Mouse (Mus musculus): ENCODE results near the gene Atg3.

The Atg3 gene

GRCm38 (mm10) chr16:45158522-45159388 lies at the start of gene Atg3, which contains the start of gene Slc35a5:
Gene Atg3 (plus strand): TSS chr16:45158785.
Gene Slc35a5 (minus strand): TSS chr16:45158706.
- DNase-seq (ENCODE audit: low read depth) = peak; percentile 99

DNA sequence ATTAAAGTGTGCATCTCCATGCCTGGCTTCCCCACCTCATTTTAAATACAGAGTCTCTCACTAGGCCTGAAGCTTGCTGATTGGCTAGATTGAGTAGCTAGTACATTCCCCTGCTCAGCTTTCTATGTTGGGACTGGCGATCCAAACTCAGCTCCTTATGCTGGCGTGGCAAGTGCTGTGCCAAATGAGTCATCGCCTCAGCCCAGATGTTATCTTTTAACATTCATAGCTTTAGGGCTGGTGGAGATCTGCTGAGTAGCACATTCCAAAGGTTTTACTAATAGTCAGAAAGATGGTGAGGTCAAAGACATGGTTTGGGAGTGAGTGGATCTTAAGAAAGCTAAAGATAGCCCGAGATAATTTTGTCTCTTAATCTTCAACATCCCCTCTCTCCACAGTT lies 48.1 kb upstream of the Atg3 start:
- peak; percentile 92 for DNase-seq (ENCODE audit: low read depth)

GRCm38 (mm10) chr16:45117200-45117599 lies 41.4 kb upstream of the Atg3 start:
- DNase-seq (ENCODE audit: low read depth) = peak; percentile 59

DNA sequence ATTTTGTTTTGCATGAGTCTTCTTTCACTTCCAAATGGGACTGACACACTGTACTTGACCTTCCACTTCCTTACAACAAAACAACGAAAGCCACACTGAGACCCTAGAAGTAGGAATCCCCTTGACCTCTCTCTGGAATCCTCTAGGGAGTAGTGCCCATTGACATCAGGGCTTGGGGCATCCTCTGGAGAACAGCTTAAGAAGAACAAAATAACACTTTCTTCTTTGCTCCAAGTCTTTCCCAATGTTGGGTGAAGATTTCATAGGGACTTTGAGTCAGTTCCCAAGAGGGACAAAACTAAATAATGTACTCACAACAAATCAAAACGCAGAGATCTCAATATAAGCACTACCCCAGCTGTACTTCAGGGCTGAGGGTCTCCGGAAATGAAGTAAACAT lies 39.8 kb upstream of the Atg3 start:
- DNase-seq (ENCODE audit: low read depth) = no peak

DNA sequence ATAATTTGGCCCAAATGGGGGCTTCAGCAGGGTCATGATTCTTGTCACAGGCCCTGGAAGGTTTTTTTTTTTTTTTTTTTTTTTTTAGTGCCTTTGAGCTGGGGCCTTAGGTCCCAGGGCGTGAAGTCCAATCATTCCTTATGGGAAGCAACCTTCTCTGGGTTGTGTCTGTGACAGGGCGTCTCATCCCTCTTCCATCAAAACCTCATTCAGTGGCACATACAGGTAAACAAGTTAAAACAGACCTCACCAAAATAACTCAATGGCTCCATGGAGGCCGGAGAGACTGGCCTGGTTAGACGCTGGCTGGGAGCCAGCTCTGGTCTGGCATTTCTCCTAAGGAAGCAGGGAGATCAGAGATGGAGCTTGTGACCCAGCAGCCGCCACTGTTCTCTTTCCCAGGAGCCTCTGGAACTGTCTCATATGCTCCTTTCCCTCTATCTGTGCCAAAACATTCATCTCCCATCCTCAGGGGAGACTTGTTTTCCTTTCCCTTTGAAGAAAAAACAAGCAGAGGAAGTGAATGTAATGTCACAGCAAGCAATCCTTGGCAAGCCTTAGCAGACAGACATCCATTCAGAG lies 37.6 kb upstream of the Atg3 start:
- no peak for DNase-seq (ENCODE audit: low read depth)

DNA sequence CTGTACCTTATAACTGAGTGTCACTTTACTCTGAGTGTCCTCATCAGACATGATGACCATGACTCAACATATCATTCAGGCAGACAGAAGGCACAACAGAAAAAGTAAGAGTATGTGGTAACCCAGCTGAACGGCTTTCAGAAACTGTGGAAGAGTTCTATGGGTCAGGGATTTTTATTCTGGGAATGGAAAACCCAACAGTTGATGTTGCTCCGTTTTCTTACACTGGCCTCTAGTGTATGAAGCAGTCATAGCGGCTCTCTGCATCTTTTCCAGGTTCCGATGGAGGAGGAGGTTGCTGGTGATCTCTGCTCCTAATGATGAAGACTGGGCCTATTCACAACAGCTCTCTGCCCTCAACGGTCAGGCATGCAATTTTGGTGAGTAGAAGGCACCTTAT lies 36.0 kb upstream of the Atg3 start:
- DNase-seq (ENCODE audit: low read depth) = peak; percentile 26

GRCm38 (mm10) chr16:45124230-45125203 lies 34.1 kb upstream of the Atg3 start:
- DNase-seq (ENCODE audit: low read depth) = no peak

GRCm38 (mm10) chr16:45127936-45128710 lies 30.5 kb upstream of the Atg3 start:
- DNase-seq (ENCODE audit: low read depth) = no peak

DNA sequence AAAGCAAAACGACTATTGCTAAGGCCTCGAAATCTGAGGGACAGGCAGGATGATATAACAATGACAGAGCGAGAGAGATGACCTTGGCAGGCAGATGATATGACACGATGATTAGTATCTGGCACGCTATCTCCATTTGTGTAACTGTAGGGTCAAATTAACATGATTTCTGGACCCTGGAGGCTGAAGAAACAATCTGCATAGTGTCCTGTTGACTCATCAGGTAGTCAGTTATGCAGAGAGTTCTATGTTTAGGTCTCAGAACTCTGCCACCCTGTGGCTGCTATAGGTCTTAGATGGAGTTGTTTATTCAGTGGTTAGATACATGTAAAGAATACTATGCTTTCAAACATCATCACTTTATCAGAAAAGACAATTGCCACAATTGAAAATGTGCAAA lies 16.9 kb upstream of the Atg3 start:
- DNase-seq (ENCODE audit: low read depth) = peak; percentile 78

GRCm38 (mm10) chr16:45142565-45142964 lies 16.0 kb upstream of the Atg3 start:
- peak; percentile 83 for DNase-seq (ENCODE audit: low read depth)

DNA sequence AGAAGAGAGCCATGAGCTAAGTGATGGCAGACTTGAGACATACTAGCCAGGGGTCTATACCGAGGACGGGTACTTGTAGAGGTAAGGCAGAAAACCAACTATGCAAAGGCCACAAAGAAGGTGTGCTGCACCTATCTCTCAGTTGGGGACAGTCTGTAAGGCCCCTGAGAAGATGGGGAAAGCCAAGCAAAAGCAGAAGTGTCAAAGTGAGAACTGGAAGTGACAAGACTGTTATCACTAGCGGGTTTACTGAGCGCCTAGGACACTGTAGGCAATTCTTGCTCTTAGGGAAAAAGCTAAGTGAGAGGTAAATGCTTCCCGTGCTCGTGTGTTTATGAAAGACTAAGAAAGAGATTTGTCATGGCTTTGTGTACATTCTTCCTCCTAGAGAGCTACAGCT lies 13.5 kb upstream of the Atg3 start:
- DNase-seq (ENCODE audit: low read depth) = no peak

- peak; percentile 43 for DNase-seq (ENCODE audit: low read depth)
Observed at GRCm38 (mm10) chr16:45148488-45149082, 10.0 kb upstream of the Atg3 start.

DNA sequence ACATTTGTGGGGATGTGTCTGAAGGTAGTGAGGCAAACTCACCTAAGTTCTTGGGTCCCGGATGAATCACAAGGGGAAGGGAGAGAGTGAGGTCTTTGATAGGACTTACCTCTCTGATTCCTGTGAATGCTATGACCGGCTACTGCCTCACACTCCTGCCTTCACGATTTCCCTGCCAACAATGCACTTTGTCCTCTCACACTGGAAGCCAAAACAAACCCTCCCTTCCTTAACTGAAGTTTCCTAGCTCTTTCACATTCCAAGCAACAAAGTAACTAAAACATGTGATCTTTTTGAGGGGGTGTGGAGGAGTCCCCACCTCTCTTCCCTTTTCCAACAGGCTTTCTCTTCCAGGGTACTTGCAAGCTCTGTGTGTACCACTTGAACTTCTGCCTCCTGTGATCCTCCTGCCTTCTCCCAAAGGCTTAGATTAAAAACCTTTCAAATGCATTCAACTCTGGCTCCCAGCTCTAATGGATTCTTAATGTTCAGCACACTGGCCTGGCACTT lies 3.8 kb upstream of the Atg3 start:
- no peak for DNase-seq (ENCODE audit: low read depth)

DNA sequence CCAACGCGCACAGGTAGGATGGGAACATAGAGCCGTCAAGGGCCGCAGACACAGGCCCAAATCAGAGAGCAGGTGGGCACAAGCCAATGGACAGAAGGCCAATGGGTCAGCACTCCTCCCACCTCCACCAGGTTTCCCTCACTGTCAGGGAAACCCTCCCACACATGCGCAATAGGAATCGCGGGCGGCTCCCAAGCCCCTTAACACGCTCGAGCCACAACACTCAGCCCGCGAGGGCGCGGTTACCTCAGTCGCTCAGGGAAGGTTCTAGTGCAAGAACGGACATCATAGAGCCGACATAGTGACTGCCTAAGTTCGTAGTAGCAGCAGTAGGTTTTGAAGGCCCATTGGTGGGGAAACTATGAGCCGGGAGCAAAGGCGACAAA lies 456 bp upstream of the Atg3 start:
- peak; percentile 82 for DNase-seq (ENCODE audit: low read depth)

DNA sequence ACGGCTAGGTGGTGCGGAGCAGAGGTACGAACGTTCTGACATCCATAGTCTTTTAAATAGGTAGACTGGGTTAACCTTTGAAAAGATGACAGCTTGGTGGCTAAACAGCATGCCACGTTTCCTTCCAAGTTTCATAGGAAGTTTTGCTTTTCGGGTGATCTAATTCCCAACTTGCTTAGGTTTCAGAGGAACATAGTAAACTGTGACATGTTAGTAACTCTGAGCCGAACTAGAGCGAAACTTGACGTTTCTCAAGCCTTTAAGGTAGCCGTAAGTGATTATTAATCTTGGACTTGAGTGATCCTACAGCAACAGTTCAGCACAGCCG lies 768 bp downstream of the Atg3 start:
- no peak for DNase-seq (ENCODE audit: low read depth)

GRCm38 (mm10) chr16:45178552-45178951 lies 20.0 kb downstream of the Atg3 start:
- DNase-seq (ENCODE audit: low read depth) = no peak

- DNase-seq (ENCODE audit: low read depth) = no peak
Observed at GRCm38 (mm10) chr16:45181824-45182223, 23.2 kb downstream of the Atg3 start.

GRCm38 (mm10) chr16:45192613-45193012 lies 34.0 kb downstream of the Atg3 start:
- DNase-seq (ENCODE audit: low read depth) = peak; percentile 83

DNA sequence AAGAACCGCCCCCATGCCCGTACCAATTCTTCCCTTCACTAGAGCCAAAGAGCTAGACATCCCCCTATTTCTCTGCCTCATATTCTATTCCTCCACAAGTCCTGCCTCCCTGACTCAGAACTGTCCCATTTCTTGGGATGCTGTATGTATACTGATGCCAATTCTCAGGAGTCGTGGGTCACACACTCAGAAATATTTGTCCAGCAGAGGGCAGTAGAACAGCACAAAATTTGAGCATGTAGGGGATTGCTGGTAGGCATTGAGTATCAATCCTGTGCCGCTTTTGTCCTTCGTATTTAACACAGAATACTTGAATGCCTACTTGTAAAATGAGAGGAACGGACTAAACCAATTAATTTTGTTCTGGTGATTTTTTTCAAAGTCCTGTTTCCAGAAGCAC lies 38.2 kb downstream of the Atg3 start:
- DNase-seq (ENCODE audit: low read depth) = peak; percentile 81

DNA sequence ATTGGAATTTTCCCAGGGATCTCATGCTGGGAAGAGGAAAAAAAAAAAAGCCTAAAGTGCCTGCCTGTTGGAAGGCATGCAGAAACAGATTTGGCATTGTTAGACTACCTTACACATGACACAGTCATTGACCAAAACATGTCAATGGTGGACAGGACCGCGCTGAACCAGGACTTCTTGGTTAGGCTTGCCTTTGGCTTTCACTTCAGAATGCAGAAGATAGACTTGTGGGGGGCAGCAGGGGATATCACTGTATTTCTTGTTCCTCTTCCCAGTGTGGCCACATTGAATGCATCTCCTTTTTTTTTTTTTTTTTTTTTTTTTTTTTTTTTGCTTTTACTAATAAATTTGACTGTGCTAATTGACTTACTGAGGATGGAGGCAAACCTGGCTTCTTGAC lies 42.8 kb downstream of the Atg3 start:
- no peak for DNase-seq (ENCODE audit: low read depth)

GRCm38 (mm10) chr16:45204438-45204837 lies 45.9 kb downstream of the Atg3 start:
- DNase-seq (ENCODE audit: low read depth) = peak; percentile 61
